Mouse (Mus musculus) fibroblast of lung, adult 2 months (primary cell): ENCODE data around the gene Thsd7a.

Experiments used
- DNase-seq: peaks from one replicate; pipeline ENCODE4 v3.0.0-alpha.2; 2011; ENCODE audit warnings: low read depth

The Thsd7a gene

DNA sequence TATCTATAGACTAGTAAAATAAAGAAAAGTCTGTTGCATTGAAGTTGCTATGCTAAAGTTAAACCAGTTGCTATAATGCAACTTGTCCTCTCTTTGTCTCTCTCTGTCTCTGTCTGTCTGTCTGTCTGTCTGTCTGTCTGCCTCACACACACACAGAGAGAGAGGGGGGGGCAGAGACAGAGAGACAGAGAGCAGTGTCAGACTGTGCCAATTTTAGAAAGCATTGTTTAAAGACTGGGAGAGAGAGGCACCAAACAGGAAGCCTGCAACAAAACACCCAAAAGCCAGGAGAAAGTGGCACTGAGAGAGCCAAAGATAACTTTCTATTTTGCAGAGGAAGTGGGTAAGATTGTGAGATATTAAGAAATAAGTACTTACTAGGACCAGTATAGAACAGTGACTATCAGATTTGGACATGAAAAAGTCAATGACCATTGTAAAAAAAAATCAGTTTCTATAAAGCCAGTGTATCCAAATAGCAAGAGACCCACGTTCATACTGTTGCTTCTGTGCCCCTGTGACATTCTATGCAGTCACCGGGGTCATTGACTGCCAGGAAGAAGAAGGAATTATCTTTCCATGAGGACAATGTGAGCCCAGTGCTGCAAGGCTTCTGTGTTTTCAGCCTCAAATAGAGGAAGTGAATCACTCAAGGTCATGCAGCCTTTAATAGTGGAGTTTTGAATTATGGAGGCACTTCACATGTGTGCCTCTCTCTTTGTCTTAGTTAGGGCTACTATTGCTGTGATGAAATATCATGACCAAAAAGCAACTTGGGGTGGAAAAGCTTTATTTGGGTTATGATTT lies 355.4 kb downstream of the Thsd7a start:
- no peak for DNase-seq

DNA sequence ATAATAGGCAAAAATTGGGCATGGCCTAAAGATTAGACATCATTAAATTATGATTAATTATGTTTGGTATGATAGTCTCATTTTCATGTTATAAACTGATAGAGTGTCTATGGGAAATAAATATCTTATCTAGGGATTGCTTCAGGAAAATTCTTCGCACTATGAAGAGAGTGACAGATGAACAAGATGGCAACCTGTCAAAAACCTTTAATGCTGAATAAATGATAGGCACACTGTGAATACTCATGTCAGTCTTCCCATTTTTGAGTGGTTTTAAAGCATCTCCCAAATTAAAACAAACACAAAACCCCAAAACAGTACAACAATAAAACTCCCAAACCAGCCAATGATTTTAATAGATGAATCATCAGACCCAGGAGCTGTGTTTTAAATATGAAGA lies 362.5 kb downstream of the Thsd7a start:
- DNase-seq: no peak

GRCm38 (mm10) chr6:12385591-12385990 lies 363.6 kb downstream of the Thsd7a start:
- no peak for DNase-seq

- DNase-seq: peak; percentile 33
Observed at GRCm38 (mm10) chr6:12381136-12381778, 368.0 kb downstream of the Thsd7a start.

DNA sequence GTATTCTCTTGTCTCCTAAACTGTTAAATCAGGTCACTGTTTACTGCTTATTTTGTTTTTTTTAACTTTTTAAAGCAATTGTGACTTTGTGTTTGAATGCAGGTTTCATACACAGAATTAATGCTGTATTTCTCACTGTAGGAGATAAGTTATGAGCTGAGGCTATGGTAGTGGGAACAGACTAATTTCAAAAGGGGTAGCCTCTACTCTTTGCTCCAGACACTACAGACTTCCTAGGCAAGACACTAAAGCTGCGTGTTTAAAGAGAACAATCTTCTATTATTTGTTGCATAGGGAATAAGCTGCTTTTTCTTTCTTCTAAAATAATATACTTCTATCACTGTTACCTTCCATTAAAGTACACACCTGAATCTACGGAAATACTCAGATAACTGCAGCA lies 368.5 kb downstream of the Thsd7a start:
- DNase-seq: no peak

- DNase-seq: peak; percentile 20
Observed at GRCm38 (mm10) chr6:12358737-12359136, 390.5 kb downstream of the Thsd7a start.

GRCm38 (mm10) chr6:12353573-12353972 lies 395.6 kb downstream of the Thsd7a start:
- DNase-seq: no peak

- no peak for DNase-seq
Observed at GRCm38 (mm10) chr6:12352165-12352719, 397.0 kb downstream of the Thsd7a start.

- peak; percentile 26 for DNase-seq
Observed at GRCm38 (mm10) chr6:12350753-12351152, 398.5 kb downstream of the Thsd7a start.

GRCm38 (mm10) chr6:12349105-12349759 lies 400.0 kb downstream of the Thsd7a start:
- DNase-seq: no peak

DNA sequence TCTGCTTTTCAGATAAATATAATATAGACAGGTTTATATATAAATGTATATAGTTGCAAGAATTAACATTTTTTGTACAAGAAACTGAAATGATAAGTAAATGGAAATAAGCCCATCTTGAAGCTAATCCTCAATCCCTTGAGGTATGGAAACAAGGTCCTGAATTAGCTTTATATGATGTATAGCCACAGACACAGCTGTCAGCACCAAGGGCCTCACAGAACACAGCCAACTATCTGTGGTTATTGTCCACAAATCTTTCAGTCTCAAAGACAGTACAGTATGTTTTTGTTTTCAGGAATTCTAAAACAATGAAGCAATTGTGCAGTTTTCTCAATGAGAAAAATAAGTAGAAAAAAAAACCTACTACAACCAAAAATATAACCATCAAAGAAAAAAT lies 400.5 kb downstream of the Thsd7a start:
- DNase-seq: no peak

DNA sequence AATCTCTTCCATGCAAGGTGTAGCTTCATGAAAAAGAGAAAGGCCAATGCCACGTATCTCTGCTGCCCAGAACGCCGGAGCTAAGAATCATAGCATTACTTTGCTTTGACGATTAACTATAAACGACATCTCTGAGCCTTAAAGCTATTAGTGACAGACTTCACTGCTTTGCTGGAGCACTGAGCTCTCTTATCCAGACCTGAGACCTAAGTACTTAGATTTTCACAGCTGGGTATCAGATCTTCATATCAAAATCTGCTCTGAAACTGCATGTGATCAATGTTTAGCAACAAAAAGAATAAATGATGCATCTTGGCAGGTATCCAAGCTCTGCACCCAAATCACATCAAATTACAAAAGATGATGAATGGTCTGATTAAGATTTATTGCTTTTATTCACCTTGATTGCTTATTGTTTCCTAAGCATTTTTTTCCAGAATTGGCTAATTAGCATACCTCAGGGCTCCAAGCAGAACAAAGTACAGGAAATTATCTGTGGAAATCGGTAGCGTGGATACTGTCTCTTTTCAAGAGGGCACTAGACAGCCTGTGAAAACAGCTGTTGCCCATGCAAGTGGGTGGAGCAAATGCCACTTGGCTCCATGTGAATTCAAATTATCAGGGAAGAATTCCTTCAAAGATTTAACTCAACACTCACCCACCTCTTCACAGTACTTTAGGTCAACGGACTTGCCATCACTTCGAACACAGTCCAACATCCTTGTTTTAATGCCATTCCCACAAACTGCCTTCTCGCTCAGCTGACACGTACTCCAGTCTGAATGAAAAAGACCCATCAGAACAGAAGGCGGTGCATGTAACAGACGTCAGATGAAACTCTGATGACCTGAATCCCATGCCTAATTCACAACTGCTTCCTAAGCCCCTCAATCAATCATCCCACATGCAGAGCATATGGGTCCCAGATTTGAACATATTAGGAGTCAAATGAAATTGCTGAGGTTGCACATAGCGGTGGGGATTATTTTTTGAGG lies 412.3 kb downstream of the Thsd7a start:
- no peak for DNase-seq

DNA sequence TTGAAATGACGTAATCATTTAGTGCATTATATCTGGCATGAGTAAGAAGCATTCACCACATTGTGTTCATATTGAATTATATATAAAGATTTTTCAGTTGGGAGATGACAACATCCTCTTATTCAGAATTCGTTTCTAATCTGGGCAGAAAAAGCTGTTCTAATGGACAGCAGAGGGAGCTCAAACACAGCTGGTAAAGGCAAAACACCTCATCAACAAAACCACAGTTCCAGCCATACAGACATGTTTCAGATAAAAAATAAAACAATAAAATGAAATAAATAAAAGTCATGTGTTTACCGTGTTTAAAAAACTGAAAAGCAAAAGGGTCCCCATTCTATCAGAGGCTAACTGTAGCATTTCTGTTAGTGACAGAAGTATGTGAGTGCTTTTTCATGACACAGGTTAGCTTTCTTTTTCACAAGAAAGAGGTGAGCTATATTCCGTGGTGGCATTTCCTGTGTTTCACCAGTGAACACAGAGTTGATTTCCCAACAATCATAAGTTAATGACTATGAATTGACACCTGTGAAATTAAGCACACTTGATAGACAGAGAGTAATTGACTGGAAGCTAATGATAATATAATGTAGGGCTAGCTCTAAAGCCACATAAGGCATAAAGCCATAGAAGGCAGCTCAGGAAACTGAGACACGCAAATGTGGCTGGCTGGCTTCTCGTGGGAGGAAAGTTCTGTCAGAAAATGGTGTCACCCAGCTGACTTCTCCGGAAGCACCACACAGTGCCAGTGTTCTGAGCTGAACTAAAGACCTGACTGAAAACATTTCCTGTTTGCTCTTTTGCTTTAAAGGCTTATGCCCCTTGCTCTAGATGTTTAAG lies 433.9 kb downstream of the Thsd7a start:
- peak; percentile 19 for DNase-seq

DNA sequence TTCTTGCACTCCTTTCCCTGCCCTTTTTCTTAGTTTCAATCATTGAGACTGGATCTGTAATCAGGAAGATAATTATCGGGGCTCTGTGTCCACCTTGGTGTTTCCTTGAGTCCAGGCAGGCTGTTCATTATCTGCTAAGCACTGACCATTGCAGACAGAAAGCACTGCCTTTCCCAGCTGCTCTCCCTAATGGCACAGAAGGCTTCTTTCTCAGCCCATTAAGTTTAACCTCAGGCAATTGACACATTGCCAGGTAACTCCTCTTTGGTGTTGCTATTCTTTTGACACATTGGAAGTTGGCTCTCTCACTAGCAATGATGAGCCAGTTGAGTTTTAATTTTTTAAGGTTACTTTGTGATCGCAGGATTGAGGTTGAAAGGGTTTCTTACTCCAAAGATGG lies 441.7 kb downstream of the Thsd7a start:
- no peak for DNase-seq

GRCm38 (mm10) chr6:12262641-12263400 lies 486.4 kb downstream of the Thsd7a start:
- DNase-seq: no peak
